Mouse (Mus musculus) layer of hippocampus, adult 2 months (tissue): ENCODE measurements at regions not wholly inside any gene's neighbourhood (a gene's known extent, or its start where the extent isn't known, plus 50 kb on each side); places are given as distances from the start of the nearest gene placed in this dataset.
A peak's percentile ranks its signal among the peaks of the same experiment; 100 is the strongest.

Experiments used
- DNase-seq, 2 experiments: peaks; one replicate each; pipeline ENCODE4 v3.0.0; 2022; ENCODE audit warnings: low spot score in 2 of 2
- H3K27ac ChIP-seq: fragments of 200-600 bp; 2 replicates; pipeline ENCODE4 v1.8.1; 2022
- H3K4me3 ChIP-seq: fragments of 200-600 bp; 2 replicates; pipeline ENCODE4 v1.8.1; 2022; ENCODE audit warnings: mild to moderate bottlenecking
- CTCF ChIP-seq: fragments of 200-600 bp; conservative IDR thresholded peaks from 2 replicates; pipeline ENCODE4 v1.8.1; 2022; ENCODE audit warnings: antibody characterized with exemption, mild to moderate bottlenecking, moderate library complexity

DNA sequence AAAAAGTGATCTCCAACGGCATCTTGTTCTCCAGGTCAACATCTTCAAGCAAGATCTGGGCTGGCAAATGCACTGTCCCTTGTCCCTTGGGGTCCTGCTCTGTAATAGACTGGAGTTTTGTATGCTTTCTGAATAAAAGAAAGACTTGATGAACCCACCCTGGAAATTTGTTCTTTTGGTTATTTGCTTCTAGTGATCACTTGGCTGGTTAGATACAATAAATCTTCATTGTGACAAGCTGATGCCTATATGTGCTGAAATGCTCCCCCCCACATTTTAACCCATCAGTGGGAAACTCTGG is 65.0 kb downstream of the Dmac1 start:
- H3K27ac ChIP-seq = no peak overlapping the region
- DNase-seq = no peak
- TF ChIP-seq CTCF = no peak

DNA sequence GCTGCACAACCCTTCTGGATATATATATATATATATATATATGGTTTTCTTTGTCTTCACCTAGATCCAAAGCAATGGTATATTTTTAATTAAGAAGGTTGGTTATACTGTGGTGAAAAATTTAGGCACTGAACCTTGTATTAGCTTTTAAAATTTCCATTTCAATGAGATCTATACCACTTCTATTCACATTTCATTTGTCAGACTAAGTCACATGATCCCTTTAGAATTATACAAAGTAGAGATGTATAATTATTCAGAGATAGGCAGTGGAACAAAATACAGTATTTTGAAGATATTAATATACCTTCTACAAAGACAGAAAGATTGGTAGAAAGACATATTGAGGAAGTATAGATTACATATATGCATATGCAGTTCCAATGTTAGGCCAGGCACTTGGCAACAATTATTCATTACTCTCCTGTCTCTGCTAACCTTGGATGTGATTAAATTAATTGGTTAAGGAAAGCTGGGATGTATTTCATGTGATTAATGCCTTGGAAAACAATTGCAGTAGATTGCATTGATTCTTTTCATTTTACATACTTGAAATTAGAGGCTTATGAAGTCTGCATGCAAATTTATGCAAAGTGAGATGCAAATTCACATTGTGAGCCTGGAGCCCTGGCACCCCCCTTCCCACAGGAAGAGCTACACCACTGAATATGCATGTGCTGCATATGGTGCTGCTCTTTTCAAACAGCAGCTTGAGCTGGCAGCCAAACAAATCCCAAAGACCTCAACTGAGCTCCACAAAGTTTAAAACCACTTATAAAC is 65.5 kb downstream of the Dmac1 start:
- DNase-seq = peak; percentile 11 to 70
- H3K27ac ChIP-seq = no peak overlapping the region
- H3K4me3 ChIP-seq = no peak overlapping the region
- TF ChIP-seq CTCF = no peak

More for the DNA sequence above, 65.0 kb downstream of the Dmac1 start:
- H3K4me3 ChIP-seq = no peak overlapping the region
